Mouse (Mus musculus): ENCODE results near the gene Fut1. TPM values are rescaled to one million over a fixed set of nuclear protein-coding genes. Genes with fewer than 3 reads are reported as not detected.

Gene Fut1
- total RNA-seq, 2 experiments from 2014 or later: not detected

DNA sequence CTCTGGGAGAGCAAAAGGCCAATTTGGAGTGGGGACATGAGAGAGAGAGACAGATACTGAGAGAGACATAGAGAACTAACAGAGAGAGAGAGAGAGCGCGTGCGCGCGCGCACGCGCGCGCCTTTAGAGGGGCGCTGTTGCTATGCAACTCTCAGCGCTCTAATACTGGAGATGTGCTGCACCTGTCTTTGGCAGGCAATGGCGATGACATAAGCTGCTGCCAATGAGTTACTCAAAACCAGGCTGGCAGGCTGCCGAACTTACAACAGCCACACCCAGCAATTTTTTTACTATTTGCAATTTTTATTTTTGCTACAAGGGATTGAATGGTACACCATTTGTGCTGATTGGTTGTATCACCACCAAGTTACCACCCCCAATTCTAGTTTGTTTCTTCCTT lies 50.7 kb downstream of the Fut1 start:
- no peak for DNase-seq (ENCODE audit: low spot score in 2 of 2)

DNA sequence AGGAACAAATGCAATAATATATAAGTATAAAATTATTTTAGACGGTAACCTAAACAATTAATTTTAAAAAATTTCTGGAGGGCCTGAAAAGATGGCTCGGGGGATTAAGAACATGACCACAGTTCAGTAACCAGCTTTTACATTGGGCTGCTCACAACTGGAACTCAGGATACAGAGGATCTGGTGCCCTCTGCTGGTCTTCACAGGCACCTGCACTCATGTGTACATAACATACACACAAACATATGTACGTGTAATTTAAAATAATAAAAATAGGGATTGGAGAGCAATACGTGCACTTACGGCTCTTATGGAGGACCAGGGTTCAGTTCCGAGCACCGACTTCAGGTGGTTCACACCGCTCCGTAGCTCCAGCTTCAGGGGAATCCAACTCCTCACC lies 51.8 kb downstream of the Fut1 start:
- no peak for DNase-seq (ENCODE audit: low spot score in 2 of 2)

Other genes starting within 250 kb of the Fut1 start
- 100 to 1,000 TPM; 133 to 165 TPM for gene Lin7b, start 246.7 kb upstream of the Fut1 start, total RNA-seq (2021)
- 100 to 1,000 TPM; 372 to 395 TPM for gene Snrnp70, start 221.5 kb upstream of the Fut1 start, total RNA-seq (2021)
- gene Kcna7, start 211.6 kb upstream of the Fut1 start, total RNA-seq (2021): not detected
- gene Ntf5, start 203.6 kb upstream of the Fut1 start, total RNA-seq (2021): under 1 TPM in 1 of 2 experiments, not detected in 1; 0.19 TPM
- not detected for gene Lhb, start 196.5 kb upstream of the Fut1 start, total RNA-seq (2021)
- gene Gys1, start 182.4 kb upstream of the Fut1 start, total RNA-seq (2021): 10 to 100 TPM; 15.1 to 18.1 TPM
- 10 to 100 TPM; 32.4 to 34.5 TPM for gene Ruvbl2, start 179.2 kb upstream of the Fut1 start, total RNA-seq (2021)
- 100 to 1,000 TPM; 218 to 238 TPM for gene Ftl1, start 157.4 kb upstream of the Fut1 start, total RNA-seq (2021)
- 10 to 100 TPM; 55.2 to 59.3 TPM for gene Bax, start 150.4 kb upstream of the Fut1 start, total RNA-seq (2021)
- under 1 TPM in 1 of 2 experiments, not detected in 1; 0.21 TPM for gene Tulp2, start 135.4 kb upstream of the Fut1 start, total RNA-seq (2021)
- 1 to 10 TPM; 2.5 to 3.8 TPM for gene Gm45808, start 130.5 kb upstream of the Fut1 start, total RNA-seq (2021)
- 1 to 10 TPM; 3.9 to 4.7 TPM for gene Dhdh, start 128.5 kb upstream of the Fut1 start, total RNA-seq (2021)
- 100 to 1,000 TPM; 111 to 112 TPM for gene Nucb1, start 106.9 kb upstream of the Fut1 start, total RNA-seq (2021)
- 10 to 100 TPM; 23.1 to 25.9 TPM for gene Ppp1r15a, start 91.0 kb upstream of the Fut1 start, total RNA-seq (2021)
- gene Plekha4, start 91.0 kb upstream of the Fut1 start, total RNA-seq (2021): 1 to 10 TPM; 6.1 to 8.2 TPM
- gene Hsd17b14, start 62.4 kb upstream of the Fut1 start, total RNA-seq (2021): under 1 TPM; 0.37 to 0.56 TPM
- gene Bcat2, start 47.1 kb upstream of the Fut1 start, total RNA-seq (2021): 10 to 100 TPM; 25.3 to 26.9 TPM
- not detected for gene Fgf21, start 1.8 kb upstream of the Fut1 start, total RNA-seq (2021)
- under 1 TPM in 1 of 2 experiments, not detected in 1; 0.21 TPM for gene Izumo1, start 4.5 kb downstream of the Fut1 start, total RNA-seq (2021)
- 1 to 10 TPM; 6.4 to 7.9 TPM for gene Rasip1, start 10.2 kb downstream of the Fut1 start, total RNA-seq (2021)
- 1 to 10 TPM; 2.0 to 2.6 TPM for gene Mamstr, start 22.7 kb downstream of the Fut1 start, total RNA-seq (2021)
- under 1 TPM; 0.12 to 0.26 TPM for gene Fut2, start 49.1 kb downstream of the Fut1 start, total RNA-seq (2021)
- gene Ntn5, start 66.7 kb downstream of the Fut1 start, total RNA-seq (2021): 10 to 100 TPM; 11.1 to 13.3 TPM
- gene Sec1, start 77.1 kb downstream of the Fut1 start, total RNA-seq (2021): 1 to 10 TPM; 1.2 to 1.7 TPM
- 100 to 1,000 TPM; 215 to 220 TPM for gene Car11, start 82.6 kb downstream of the Fut1 start, total RNA-seq (2021)
- 10 to 100 TPM; 63.1 to 84.6 TPM for gene Dbp, start 87.8 kb downstream of the Fut1 start, total RNA-seq (2021)
- gene Rpl18, start 98.2 kb downstream of the Fut1 start, total RNA-seq (2021): 100 to 1,000 TPM; 331 to 369 TPM
- 10 to 100 TPM; 32.3 to 33.0 TPM for gene Sphk2, start 100.7 kb downstream of the Fut1 start, total RNA-seq (2021)
- under 1 TPM in 1 of 2 experiments, not detected in 1; 0.21 TPM for gene Fam83e, start 103.9 kb downstream of the Fut1 start, total RNA-seq (2021)
- not detected for gene Spaca4, start 108.5 kb downstream of the Fut1 start, total RNA-seq (2021)
- 100 to 1,000 TPM; 229 to 237 TPM for gene Lmtk3, start 166.4 kb downstream of the Fut1 start, total RNA-seq (2021)
- gene Sult2b1, start 167.4 kb downstream of the Fut1 start, total RNA-seq (2021): 10 to 100 TPM; 11.3 to 13.7 TPM
- 100 to 1,000 TPM; 191 to 210 TPM for gene Cyth2, start 197.3 kb downstream of the Fut1 start, total RNA-seq (2021)
- 1 to 10 TPM; 2.2 to 2.6 TPM for gene Kcnj14, start 207.5 kb downstream of the Fut1 start, total RNA-seq (2021)
- 10 to 100 TPM; 20.1 to 23.2 TPM for gene Grwd1, start 213.7 kb downstream of the Fut1 start, total RNA-seq (2021)